Mouse (Mus musculus): ENCODE measurements around the gene Pygo2. TPM values are rescaled to one million over a fixed set of nuclear protein-coding genes. Genes with fewer than 3 reads are reported as not detected.

Pygo2 gene
- total RNA-seq, 2 experiments from 2014 or later = 7.8 to 11.6 TPM

DNA sequence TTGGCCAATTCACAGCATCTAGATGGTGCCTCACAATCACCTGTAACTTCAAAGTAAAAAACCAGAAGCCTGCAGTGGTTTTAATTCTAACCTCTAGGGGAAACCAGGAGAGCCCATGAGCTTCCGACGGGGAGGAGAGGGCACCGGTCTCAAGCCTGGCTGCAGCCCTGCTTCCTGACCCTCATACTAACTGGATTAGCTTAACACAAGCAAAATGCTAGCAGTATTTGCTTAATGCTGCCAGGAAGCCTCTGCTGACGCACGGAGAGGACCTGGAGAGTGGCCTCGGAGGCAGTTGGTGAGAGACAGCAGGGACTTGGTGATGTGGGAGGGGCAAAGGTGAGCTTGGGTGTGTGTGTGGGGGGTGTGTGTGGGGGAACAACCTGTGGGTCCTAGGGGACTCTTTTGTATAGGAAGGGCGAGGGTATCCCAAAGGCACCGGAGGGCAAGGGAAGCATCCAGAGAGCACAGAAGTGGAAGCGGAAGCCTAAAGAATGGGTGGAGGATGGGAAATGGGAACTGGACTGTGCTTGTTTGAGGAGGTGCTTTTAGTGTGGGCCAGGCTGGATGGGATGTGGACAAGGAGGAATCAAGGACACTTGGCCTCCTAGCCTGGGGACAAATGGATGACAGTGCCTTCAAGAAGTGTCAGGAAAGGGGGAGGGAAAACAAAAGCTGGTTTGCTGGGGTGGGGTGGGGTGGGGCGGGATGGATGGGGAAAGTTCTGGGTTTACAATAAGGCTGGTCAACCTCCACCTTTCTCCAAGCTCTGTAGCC lies 24.6 kb downstream of the Pygo2 start, which contains the start of gene Pmvk:
Gene Pmvk, plus strand, starts transcription at position 141 of the 777 bp plus-strand sequence.
- no peak for DNase-seq (ENCODE audit: low spot score)

DNA sequence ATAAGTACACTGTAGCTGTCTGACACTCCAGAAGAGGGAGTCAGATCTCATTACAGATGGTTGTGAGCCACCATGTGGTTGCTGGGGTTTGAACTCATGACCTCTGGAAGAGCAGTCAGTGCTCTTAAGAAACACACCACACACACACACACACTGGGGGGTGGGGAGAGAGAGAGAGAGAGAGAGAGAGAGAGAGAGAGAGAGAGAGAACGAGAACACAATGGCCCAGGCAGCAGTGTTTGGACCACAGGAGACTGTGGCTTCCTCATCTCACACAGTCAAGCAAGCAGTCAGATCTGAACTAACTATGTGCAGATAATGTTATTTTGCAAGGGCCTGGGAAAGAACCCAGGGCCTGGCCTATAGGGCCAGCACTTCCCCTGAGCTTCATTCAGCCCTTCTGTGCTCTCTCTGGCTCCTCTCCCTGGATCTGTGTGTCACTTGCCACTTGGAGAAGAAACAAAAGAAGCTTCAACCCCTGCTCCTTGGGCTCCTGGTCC lies 25.8 kb downstream of the Pygo2 start:
- no peak for DNase-seq (ENCODE audit: low spot score)

DNA sequence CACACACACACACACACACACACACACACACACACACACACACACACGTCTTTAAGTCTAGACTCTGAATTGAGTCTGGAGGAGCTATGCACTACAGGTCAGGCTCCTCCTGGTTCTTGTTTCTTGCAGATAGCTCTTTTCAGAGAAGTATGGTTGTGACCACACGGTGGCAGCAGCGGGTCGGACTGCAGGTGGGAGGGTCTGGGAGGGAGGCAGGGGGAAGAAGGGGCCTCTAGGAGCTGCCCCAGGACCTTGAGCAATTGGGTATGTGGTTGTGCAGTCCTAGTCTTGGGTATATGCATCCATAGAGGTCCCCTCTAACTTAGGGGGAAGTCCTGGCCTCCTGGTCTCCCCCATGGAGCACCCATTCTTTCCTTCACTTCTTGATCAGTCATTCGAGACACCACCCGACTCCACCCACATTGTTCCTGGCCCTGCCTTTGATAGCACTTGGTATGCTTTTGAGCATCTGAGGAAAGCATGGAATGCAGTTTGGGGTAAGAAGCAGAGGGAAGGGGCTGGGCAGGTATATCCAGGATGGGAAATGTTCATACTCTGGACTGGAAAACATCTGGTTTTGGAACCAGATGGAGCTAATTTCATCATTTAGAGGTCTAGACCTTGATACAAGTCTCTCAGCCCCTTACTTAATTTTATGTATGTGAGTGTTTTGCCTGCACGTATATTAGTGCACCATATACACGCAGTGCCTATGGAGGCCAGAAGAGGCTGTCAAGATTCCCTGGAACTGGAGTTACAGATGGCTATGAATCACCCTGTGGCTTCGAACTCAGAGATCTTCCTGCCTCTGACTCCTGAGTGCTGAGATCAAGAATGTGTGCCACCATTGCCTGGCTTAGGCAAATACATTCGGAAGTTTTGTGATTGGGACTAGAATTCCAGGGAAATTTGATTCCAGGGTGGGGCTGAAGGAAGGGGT lies 27.0 kb downstream of the Pygo2 start:
- DNase-seq (ENCODE audit: low spot score) = peak; percentile 67

DNA sequence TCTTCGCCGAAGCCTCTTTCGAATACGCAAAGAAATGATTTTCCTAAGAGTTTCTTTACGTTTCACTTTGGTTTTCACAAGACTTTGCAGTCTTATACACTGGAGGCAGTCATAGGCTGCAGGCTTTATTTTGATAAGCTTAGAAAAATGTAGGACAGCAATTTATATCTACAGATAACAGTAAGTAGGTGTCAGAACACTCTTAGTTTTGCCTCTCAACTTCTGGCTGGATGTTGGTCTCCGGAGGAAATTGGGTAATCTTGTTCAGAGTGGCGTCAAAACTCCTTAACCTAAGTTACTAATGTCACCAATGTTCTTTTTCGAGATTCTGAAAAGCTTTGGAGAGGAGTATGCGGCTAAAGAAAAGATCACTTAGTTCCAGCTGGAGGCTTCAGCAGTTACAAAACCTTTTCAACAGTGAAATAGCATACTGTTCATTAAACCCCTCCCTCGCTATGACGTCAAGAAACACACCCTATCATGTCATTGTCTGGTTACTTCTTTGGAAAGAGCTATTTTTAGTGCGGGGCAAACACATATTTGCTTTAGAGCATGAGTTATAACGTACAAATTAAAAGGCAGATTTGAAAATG lies 28.5 kb downstream of the Pygo2 start:
- no peak for DNase-seq (ENCODE audit: low spot score)

DNA sequence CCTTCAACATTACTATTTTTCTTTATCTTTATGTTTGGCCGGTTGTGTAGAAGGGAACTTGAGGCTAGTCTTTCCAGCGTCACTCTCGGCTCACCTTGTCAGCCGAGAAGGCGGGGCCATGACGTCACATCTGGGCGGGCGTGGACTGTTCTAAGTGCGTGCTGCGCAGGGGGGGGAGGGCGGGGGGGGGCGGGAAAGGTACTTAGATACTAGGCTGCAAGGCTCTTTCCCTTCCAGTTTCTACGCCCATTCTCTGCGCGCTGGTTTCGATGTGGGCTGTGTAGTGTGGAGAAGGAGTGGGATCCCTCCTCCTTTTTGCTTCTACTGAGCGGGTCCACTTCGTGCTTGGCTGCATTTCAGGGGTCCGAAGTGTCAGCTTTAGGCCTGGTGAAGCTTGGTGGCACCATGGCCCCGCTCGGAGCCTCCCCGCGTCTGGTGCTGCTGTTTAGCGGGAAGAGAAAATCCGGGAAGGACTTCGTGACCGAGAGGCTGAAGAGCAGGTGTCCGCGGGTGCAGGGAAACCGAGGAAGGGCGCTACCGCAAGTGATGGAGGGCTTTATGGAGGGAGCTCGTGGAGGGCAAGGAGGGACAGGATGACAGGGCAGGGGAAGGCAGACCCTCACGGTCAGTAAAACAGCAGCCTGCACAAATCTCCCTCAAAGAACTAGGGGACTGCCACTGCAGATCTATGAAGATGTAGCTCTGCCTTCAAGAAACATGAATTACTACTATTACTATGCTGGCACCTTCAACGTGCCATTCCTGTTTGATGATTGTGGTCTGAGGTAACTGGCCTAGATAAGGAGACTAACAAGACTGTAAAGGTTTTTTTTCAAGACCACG lies 29.2 kb downstream of the Pygo2 start:
- peak; percentile 92 for DNase-seq (ENCODE audit: low spot score)

- DNase-seq (ENCODE audit: low spot score) = peak; percentile 34
Measured at GRCm38 (mm10) chr3:89468268-89468667, 38.3 kb downstream of the Pygo2 start.

DNA sequence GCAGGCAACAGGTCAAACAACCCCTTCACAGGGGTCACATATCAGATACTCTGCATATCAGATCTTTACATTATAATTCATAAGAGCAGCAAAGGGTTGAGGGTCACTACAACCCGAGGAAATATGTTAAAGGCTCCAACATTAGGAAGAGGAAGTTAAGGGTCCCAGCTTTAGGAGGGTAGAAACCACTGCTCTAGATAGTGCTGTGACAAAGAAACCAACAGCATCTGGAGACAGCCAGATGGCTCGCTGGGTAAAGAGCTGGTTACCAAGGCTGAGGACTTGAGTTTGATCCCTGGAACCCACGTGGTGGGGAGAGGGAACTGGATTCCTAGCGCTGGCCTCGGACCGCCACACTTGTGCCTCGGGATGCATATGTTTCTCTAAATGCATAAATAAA lies 42.3 kb downstream of the Pygo2 start:
- DNase-seq (ENCODE audit: low spot score) = no peak

DNA sequence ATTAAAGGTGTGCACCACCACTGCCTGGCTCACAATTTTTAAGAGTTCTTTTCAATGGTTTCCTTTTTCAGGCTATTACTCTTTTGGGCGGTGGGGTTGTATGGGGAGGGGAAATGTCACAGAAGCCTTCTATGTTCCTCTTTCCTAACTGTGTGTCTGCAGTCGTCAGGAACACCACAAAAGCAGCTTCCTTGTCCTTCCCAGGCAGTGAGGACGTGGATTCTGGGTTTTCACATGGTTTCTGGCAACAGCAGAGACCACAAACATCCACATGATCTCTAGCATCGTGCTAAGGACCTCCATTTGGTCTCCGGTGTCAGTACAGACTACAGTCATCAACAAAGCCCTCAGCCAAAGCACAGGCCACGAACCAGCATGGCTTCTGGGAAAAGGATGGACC lies 43.8 kb downstream of the Pygo2 start:
- no peak for DNase-seq (ENCODE audit: low spot score)

GRCm38 (mm10) chr3:89479055-89479454 lies 49.0 kb downstream of the Pygo2 start:
- DNase-seq (ENCODE audit: low spot score) = no peak

- no peak for DNase-seq (ENCODE audit: low spot score)
Measured at GRCm38 (mm10) chr3:89481488-89481887, 51.5 kb downstream of the Pygo2 start.

DNA sequence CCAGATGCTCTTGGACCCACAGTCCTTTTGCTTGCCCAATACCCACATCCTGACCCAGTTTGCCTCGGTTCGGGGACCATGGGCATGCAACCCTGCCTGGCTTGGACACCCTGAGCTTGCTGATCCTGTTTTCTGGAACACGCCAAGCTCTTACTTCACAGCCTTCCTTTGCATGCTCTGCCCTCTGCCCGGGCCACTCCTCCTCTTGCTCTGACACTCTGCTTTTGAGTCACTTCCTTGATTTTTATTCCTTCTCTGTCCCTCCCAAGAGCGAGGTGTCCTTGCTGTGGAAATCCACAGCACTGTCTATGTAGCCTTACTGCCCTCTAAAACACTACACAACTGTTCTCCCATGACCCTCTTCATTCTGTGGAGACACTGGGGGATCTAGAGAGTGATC lies 52.2 kb downstream of the Pygo2 start:
- DNase-seq (ENCODE audit: low spot score) = no peak

Other genes with a start within 250 kb of the Pygo2 start
- gene Fam189b, start 247.1 kb upstream of the Pygo2 start, total RNA-seq (2021) = 10 to 100 TPM; 16.5 to 22.2 TPM
- 10 to 100 TPM; 15.5 to 17.8 TPM for gene Gba, start 227.3 kb upstream of the Pygo2 start, total RNA-seq (2021)
- gene Thbs3, start 215.0 kb upstream of the Pygo2 start, total RNA-seq (2021) = 1 to 10 TPM; 3.6 to 9.2 TPM
- 10 to 100 TPM; 45.4 to 46.7 TPM for gene Mtx1, start 203.1 kb upstream of the Pygo2 start, total RNA-seq (2021)
- under 1 TPM; 0.18 to 0.40 TPM for gene Muc1, start 201.2 kb upstream of the Pygo2 start, total RNA-seq (2021)
- 10 to 100 TPM; 70.2 to 74.5 TPM for gene Krtcap2, start 184.2 kb upstream of the Pygo2 start, total RNA-seq (2021)
- gene Trim46, start 183.9 kb upstream of the Pygo2 start, total RNA-seq (2021) = under 1 TPM; 0.14 to 0.31 TPM
- gene Dpm3, start 170.9 kb upstream of the Pygo2 start, total RNA-seq (2021) = 10 to 100 TPM; 22.6 to 24.3 TPM
- gene Slc50a1, start 159.6 kb upstream of the Pygo2 start, total RNA-seq (2021) = 1 to 10 TPM; 7.0 to 8.9 TPM
- gene Efna1, start 149.1 kb upstream of the Pygo2 start, total RNA-seq (2021) = 10 to 100 TPM in 1 of 2 experiments, 1 to 10 TPM in 1; 5.7 to 18.8 TPM
- gene Efna3, start 107.2 kb upstream of the Pygo2 start, total RNA-seq (2021) = not detected
- not detected for gene Efna4, start 92.2 kb upstream of the Pygo2 start, total RNA-seq (2021)
- gene Adam15, start 80.2 kb upstream of the Pygo2 start, total RNA-seq (2021) = 10 to 100 TPM; 16.9 to 26.1 TPM
- not detected for gene Dcst2, start 68.2 kb upstream of the Pygo2 start, total RNA-seq (2021)
- gene Dcst1, start 65.0 kb upstream of the Pygo2 start, total RNA-seq (2021) = not detected
- 10 to 100 TPM; 26.4 to 28.3 TPM for gene Zbtb7b, start 35.4 kb upstream of the Pygo2 start, total RNA-seq (2021)
- gene Lenep, start 27.4 kb upstream of the Pygo2 start, total RNA-seq (2021) = under 1 TPM in 1 of 2 experiments, not detected in 1; 0.59 TPM
- gene Flad1, start 18.3 kb upstream of the Pygo2 start, total RNA-seq (2021) = 10 to 100 TPM; 45.2 to 51.6 TPM
- 1 to 10 TPM; 2.2 to 2.7 TPM for gene Cks1b, start 11.8 kb upstream of the Pygo2 start, total RNA-seq (2021)
- 10 to 100 TPM; 14.7 to 19.1 TPM for gene Shc1, start 11.8 kb upstream of the Pygo2 start, total RNA-seq (2021)
- gene Pbxip1, start 6.5 kb downstream of the Pygo2 start, total RNA-seq (2021) = 100 to 1,000 TPM; 226 to 236 TPM
- 1 to 10 TPM; 8.7 to 9.2 TPM for gene Pmvk, start 24.3 kb downstream of the Pygo2 start, total RNA-seq (2021)
- 1 to 10 TPM; 4.2 to 4.4 TPM for gene Kcnn3, start 90.0 kb downstream of the Pygo2 start, total RNA-seq (2021)